Mouse (Mus musculus): ENCODE data around the gene Zcwpw1. TPM values are rescaled to one million over a fixed set of nuclear protein-coding genes. Genes with fewer than 3 reads are reported as not detected.
A peak's percentile ranks its signal among the peaks of the same experiment; 100 is the strongest.

Gene Zcwpw1
- polyA plus RNA-seq, 1 experiment, result 0.39 TPM

GRCm38 (mm10) chr5:137785164-137786031 lies 2.2 kb upstream of the Zcwpw1 start:
- peaks cover 19% of the 10 kb centered on the region for H3K4me1 ChIP-seq (ENCODE audit: control insufficient read depth, insufficient read depth, insufficient read length, low read length)
- WGBS, result 1% methylated on average over 61 of the region's 62 CpGs
- no peaks in the 10 kb centered on the region for H3K27me3 ChIP-seq (ENCODE audit: control insufficient read depth, insufficient read depth, low read length)
- H3K4me3 ChIP-seq (ENCODE audit: low read depth, low read length), result peak overlapping the region; percentile 93
- TF ChIP-seq POLR2A (IDR thresholded peaks at IDR 0.05; ENCODE audit: low read depth, low read length) (no peak), CTCF (IDR thresholded peaks at IDR 0.05; ENCODE audit: extremely low read depth, insufficient read length, insufficient replicate concordance, low read depth, low read length) (no peak)
- peak overlapping the region; percentile 95 for H3K27ac ChIP-seq (ENCODE audit: insufficient read depth, low read depth, low read length)
- peaks cover 30% of the 10 kb centered on the region for H3K36me3 ChIP-seq (ENCODE audit: control insufficient read depth, insufficient read depth, low read length)

DNA sequence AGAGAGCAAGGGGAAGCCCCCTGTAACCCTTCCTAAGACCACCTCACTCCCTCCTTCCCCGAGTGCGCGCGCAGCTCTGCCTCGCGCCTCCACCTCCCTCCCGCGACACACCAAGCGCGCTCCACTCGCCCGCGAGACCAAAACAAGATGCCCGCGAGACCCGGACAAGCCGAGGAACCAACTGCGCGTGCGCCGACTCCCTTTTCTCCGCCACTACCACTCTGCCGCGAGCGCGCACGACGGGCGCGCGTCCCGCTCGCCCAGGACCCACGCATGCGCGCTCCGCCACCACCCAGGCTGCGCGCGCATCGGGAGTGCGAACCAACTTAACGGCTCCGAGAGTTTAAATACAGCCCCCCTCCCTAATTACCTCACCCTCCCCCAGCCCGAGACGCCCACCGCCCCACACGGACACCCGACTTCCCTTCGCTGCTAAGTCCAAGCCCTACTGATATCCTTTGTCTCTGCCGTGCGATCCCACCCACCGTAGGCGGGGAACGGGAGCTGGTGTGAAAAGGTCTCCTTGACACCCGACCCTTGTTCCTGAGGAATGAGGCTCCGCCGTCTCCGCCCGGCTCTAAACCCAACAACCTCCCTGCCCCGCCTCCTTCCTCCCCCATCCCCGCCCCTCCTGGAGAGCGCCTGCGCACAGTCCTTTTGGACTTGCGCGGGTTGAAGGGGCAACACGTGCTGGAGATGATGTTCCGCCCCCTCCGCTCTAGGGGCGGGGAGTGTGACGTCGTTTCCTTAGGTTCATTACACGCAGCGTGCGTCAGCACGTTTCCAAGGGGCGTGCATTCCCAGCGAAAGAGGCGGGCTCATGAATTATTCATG lies 1.3 kb upstream of the Zcwpw1 start:
- peak; percentile 94 for TF ChIP-seq POLR2A (IDR thresholded peaks at IDR 0.05; ENCODE audit: low read depth, low read length)
- no peak for TF ChIP-seq CTCF (IDR thresholded peaks at IDR 0.05; ENCODE audit: extremely low read depth, insufficient read length, insufficient replicate concordance, low read depth, low read length)
- under 1% methylated on average over 79 of the region's 79 CpGs for WGBS
- Histone ChIP-seq H3K27me3 (ENCODE audit: control insufficient read depth, insufficient read depth, low read length) (no peaks in the 10 kb centered on the region), H3K36me3 (ENCODE audit: control insufficient read depth, insufficient read depth, low read length) (peaks cover 26% of the 10 kb centered on the region), H3K4me1 (ENCODE audit: control insufficient read depth, insufficient read depth, insufficient read length, low read length) (peaks cover 19% of the 10 kb centered on the region), H3K27ac (ENCODE audit: insufficient read depth, low read depth, low read length) (peak overlapping the region; percentile 95), H3K4me3 (ENCODE audit: low read depth, low read length) (peak overlapping the region; percentile 93)

GRCm38 (mm10) chr5:137788171-137788570 lies 573 bp downstream of the Zcwpw1 start:
- Histone ChIP-seq H3K4me3 (ENCODE audit: low read depth, low read length) (peak overlapping the region; percentile 44), H3K36me3 (ENCODE audit: control insufficient read depth, insufficient read depth, low read length) (peaks cover 9% of the 10 kb centered on the region), H3K4me1 (ENCODE audit: control insufficient read depth, insufficient read depth, insufficient read length, low read length) (peaks cover 19% of the 10 kb centered on the region), H3K27me3 (ENCODE audit: control insufficient read depth, insufficient read depth, low read length) (no peaks in the 10 kb centered on the region), H3K27ac (ENCODE audit: insufficient read depth, low read depth, low read length) (no peak overlapping the region)
- 77% methylated on average over 24 of the region's 24 CpGs for WGBS
- no peak for TF ChIP-seq CTCF (IDR thresholded peaks at IDR 0.05; ENCODE audit: extremely low read depth, insufficient read length, insufficient replicate concordance, low read depth, low read length)
- TF ChIP-seq POLR2A (IDR thresholded peaks at IDR 0.05; ENCODE audit: low read depth, low read length), result no peak

- TF ChIP-seq POLR2A (IDR thresholded peaks at IDR 0.05; ENCODE audit: low read depth, low read length) (no peak), CTCF (IDR thresholded peaks at IDR 0.05; ENCODE audit: extremely low read depth, insufficient read length, insufficient replicate concordance, low read depth, low read length) (no peak)
- Histone ChIP-seq H3K4me1 (ENCODE audit: control insufficient read depth, insufficient read depth, insufficient read length, low read length) (peaks cover 14% of the 10 kb centered on the region), H3K36me3 (ENCODE audit: control insufficient read depth, insufficient read depth, low read length) (0 out of 2 replicates have a peak, but pooled peaks cover 2% of the 10 kb centered on the region), H3K27me3 (ENCODE audit: control insufficient read depth, insufficient read depth, low read length) (no peaks in the 10 kb centered on the region), H3K4me3 (ENCODE audit: low read depth, low read length) (no peak overlapping the region), H3K27ac (ENCODE audit: insufficient read depth, low read depth, low read length) (no peak overlapping the region)
- WGBS, result 93% methylated on average over 2 of the region's 2 CpGs
Observed at GRCm38 (mm10) chr5:137788946-137789531, 1.4 kb downstream of the Zcwpw1 start.

GRCm38 (mm10) chr5:137791553-137791952 lies 4.0 kb downstream of the Zcwpw1 start:
- no peak overlapping the region for H3K4me3 ChIP-seq (ENCODE audit: low read depth, low read length)
- H3K27me3 ChIP-seq (ENCODE audit: control insufficient read depth, insufficient read depth, low read length), result no peaks in the 10 kb centered on the region
- H3K4me1 ChIP-seq (ENCODE audit: control insufficient read depth, insufficient read depth, insufficient read length, low read length), result peaks cover 1% of the 10 kb centered on the region; the same call in 1 of the 2 replicates
- TF ChIP-seq CTCF (IDR thresholded peaks at IDR 0.05; ENCODE audit: extremely low read depth, insufficient read length, insufficient replicate concordance, low read depth, low read length), result no peak
- no peak for TF ChIP-seq POLR2A (IDR thresholded peaks at IDR 0.05; ENCODE audit: low read depth, low read length)
- H3K36me3 ChIP-seq (ENCODE audit: control insufficient read depth, insufficient read depth, low read length), result no peaks in the 10 kb centered on the region
- H3K27ac ChIP-seq (ENCODE audit: insufficient read depth, low read depth, low read length), result no peak overlapping the region

DNA sequence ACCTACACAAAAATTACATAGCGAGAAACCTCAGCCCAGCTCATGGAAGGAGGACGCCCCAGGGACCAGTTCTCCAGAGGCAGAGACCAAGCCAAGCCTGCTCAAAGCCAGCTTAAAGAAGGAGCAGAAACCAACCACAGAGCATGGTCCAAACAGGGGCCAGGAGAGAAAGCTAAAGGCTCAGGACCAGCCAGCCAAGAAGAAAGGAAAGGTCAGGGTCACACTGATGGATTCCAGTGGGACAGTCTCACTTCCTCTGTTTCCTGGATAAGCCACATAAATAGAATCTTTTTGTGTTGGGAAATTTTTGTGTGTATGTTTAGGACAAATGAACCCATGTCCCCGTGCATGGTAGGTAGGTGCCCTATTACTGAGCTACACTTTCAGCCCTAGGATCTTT lies 9.0 kb downstream of the Zcwpw1 start:
- no peaks in the 10 kb centered on the region for H3K36me3 ChIP-seq (ENCODE audit: control insufficient read depth, insufficient read depth, low read length)
- 79% methylated on average over 3 of the region's 3 CpGs for WGBS
- no peaks in the 10 kb centered on the region for H3K4me1 ChIP-seq (ENCODE audit: control insufficient read depth, insufficient read depth, insufficient read length, low read length)
- no peak overlapping the region for H3K27ac ChIP-seq (ENCODE audit: insufficient read depth, low read depth, low read length)
- no peak overlapping the region for H3K4me3 ChIP-seq (ENCODE audit: low read depth, low read length)
- TF ChIP-seq CTCF (IDR thresholded peaks at IDR 0.05; ENCODE audit: extremely low read depth, insufficient read length, insufficient replicate concordance, low read depth, low read length), result no peak
- TF ChIP-seq POLR2A (IDR thresholded peaks at IDR 0.05; ENCODE audit: low read depth, low read length), result no peak
- H3K27me3 ChIP-seq (ENCODE audit: control insufficient read depth, insufficient read depth, low read length), result no peaks in the 10 kb centered on the region
